Mouse (Mus musculus): Measurements from ENCODE around the gene Cd36.

GRCm38 (mm10) chr5:17863085-17863484, 25.5 kb downstream of the Cd36 start:
- TF ChIP-seq CTCF (IDR thresholded peaks at IDR 0.05; ENCODE audit: extremely low read depth, insufficient read depth, insufficient read length, insufficient replicate concordance) (no peak), POLR2A (IDR thresholded peaks at IDR 0.05; ENCODE audit: low read depth, low read length) (no peak)

All from spleen, adult 2 months (tissue).